Mouse (Mus musculus): ENCODE measurements around the gene Prcp. TPM values are rescaled to one million over a fixed set of nuclear protein-coding genes. Genes with fewer than 3 reads are reported as not detected.
A peak's percentile ranks its signal among the peaks of the same experiment; 100 is the strongest.
"Not testable (repeated sequence)": the region's sequence is repeated elsewhere in the genome, so short reads cannot be mapped to it uniquely, and the experiment has no call there.

Gene Prcp
- polyA plus RNA-seq, 1 experiment from 2014 or later = 19.3 TPM

- Histone ChIP-seq H3K4me2 (no peak overlapping the region), H3K36me3 (no peaks in the 10 kb centered on the region), H3K4me3 (no peak overlapping the region), H3K27ac (ENCODE audit: poor library complexity, severe bottlenecking) (no peak overlapping the region), H3K9me3 (replicated peaks) (no peaks in the 10 kb centered on the region), H3K9ac (no peak overlapping the region), H3K4me1 (replicated peaks) (peaks cover 12% of the 10 kb centered on the region), H3K27me3 (replicated peaks) (no peaks in the 10 kb centered on the region)
- ATAC-seq (ENCODE audit: insufficient number of reproducible peaks, low FRiP score) = no peak
- WGBS = 29% methylated on average over 4 of the region's 4 CpGs
Measured at GRCm38 (mm10) chr7:92890618-92891230, 16.5 kb downstream of the Prcp start.

- no peaks in the 10 kb centered on the region for H3K9me3 ChIP-seq (replicated peaks)
- ATAC-seq (ENCODE audit: insufficient number of reproducible peaks, low FRiP score) = no peak
- H3K4me1 ChIP-seq (replicated peaks) = 0 out of 2 replicates have a peak, but pooled peaks cover 6% of the 10 kb centered on the region
- H3K9ac ChIP-seq = no peak overlapping the region
- WGBS = 42% methylated on average over 3 of the region's 3 CpGs
- no peak overlapping the region for H3K4me2 ChIP-seq
- H3K36me3 ChIP-seq = no peaks in the 10 kb centered on the region
- H3K27ac ChIP-seq (ENCODE audit: poor library complexity, severe bottlenecking) = no peak overlapping the region
- H3K27me3 ChIP-seq (replicated peaks) = no peaks in the 10 kb centered on the region
- no peak overlapping the region for H3K4me3 ChIP-seq
Measured at GRCm38 (mm10) chr7:92893478-92893877, 19.2 kb downstream of the Prcp start.

DNA sequence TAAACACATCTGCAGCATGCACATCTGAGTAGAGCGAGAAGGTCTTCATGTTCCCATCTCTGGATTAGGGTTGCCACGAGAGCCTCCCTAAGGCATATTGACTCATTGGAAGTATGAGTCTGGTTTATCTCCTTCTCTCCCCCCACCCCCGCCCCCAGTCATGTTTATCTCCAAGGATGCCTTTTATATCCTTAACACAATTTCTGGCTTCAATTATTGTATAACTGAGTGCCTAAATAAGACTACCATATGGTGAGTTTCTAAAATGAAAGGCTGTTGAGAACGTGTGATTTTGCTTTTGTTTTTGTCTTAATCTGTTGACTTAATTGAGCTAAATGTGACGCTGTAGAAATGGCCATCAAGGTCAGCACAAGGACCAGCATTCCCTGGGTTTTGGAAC lies 21.8 kb downstream of the Prcp start:
- Histone ChIP-seq H3K27me3 (replicated peaks) (no peaks in the 10 kb centered on the region), H3K36me3 (no peaks in the 10 kb centered on the region)
- WGBS = 64% methylated on average over 5 of the region's 5 CpGs

DNA sequence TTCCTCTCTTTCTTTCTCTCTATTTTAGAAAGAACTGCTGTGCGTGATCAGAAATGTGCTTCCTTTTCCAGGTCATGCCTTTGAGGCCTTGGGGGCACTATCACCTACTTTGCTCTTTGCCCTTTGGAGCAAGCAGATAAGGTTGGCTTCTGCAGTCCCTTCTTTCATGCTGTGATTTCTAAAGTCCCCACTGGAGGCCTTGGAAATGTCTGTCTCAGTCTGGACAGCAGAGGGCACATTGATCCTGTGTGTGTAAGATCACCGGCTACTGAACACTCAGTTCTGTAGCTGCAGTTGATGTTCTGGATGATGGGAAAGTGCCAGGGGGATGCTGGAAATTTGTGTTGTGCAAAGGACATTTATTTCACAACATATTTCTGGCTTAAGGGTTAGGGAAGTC lies 22.8 kb downstream of the Prcp start:
- no peak overlapping the region for H3K4me2 ChIP-seq
- H3K27me3 ChIP-seq (replicated peaks) = no peaks in the 10 kb centered on the region
- WGBS = 27% methylated on average over 2 of the region's 2 CpGs
- H3K9me3 ChIP-seq (replicated peaks) = no peaks in the 10 kb centered on the region
- no peaks in the 10 kb centered on the region for H3K36me3 ChIP-seq
- no peak overlapping the region for H3K27ac ChIP-seq (ENCODE audit: poor library complexity, severe bottlenecking)
- no peak overlapping the region for H3K9ac ChIP-seq
- no peaks in the 10 kb centered on the region for H3K4me1 ChIP-seq (replicated peaks)
- H3K4me3 ChIP-seq = no peak overlapping the region
- no peak for ATAC-seq (ENCODE audit: insufficient number of reproducible peaks, low FRiP score)

More for the DNA sequence above, 21.8 kb downstream of the Prcp start:
- H3K4me2 ChIP-seq = no peak overlapping the region
- ATAC-seq (ENCODE audit: insufficient number of reproducible peaks, low FRiP score) = no peak
- no peak overlapping the region for H3K9ac ChIP-seq
- H3K4me1 ChIP-seq (replicated peaks) = 0 out of 2 replicates have a peak, but pooled peaks cover under 1% of the 10 kb centered on the region
- H3K9me3 ChIP-seq (replicated peaks) = no peaks in the 10 kb centered on the region
- H3K27ac ChIP-seq (ENCODE audit: poor library complexity, severe bottlenecking) = no peak overlapping the region
- no peak overlapping the region for H3K4me3 ChIP-seq

- Histone ChIP-seq H3K36me3 (no peaks in the 10 kb centered on the region), H3K9me3 (replicated peaks) (no peaks in the 10 kb centered on the region), H3K9ac (no peak overlapping the region), H3K27ac (ENCODE audit: poor library complexity, severe bottlenecking) (no peak overlapping the region), H3K27me3 (replicated peaks) (no peaks in the 10 kb centered on the region), H3K4me3 (no peak overlapping the region), H3K4me1 (replicated peaks) (no peaks in the 10 kb centered on the region), H3K4me2 (no peak overlapping the region)
- WGBS = 41% methylated on average over 7 of the region's 7 CpGs
- peak; percentile 80 for ATAC-seq (ENCODE audit: insufficient number of reproducible peaks, low FRiP score)
Measured at GRCm38 (mm10) chr7:92903360-92904038, 29.2 kb downstream of the Prcp start.

DNA sequence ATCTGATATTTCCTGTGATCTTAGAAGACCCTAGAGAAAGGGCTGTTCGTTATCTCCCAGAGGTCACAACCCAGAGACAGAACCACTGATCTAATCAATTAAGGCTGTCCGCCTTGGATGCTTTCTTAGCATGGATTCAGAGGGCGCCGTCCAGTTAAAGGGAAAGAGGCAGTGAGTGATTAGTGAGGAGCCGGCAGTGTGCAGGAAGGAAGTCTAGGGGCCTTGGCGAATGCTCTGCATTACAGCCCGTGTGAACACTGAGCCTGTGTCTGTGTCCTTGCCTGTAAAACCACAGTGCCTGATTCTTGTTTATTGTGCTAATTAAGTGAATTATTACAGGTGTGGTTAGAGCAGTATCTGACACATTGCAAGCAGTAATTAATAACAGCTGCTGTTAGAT lies 30.0 kb downstream of the Prcp start:
- not testable (repeated sequence) for H3K4me2 ChIP-seq; H3K27me3 ChIP-seq (replicated peaks); H3K36me3 ChIP-seq; H3K9me3 ChIP-seq (replicated peaks); H3K4me3 ChIP-seq; H3K27ac ChIP-seq (ENCODE audit: poor library complexity, severe bottlenecking); H3K9ac ChIP-seq; H3K4me1 ChIP-seq (replicated peaks)
- WGBS = 46% methylated on average over 7 of the region's 7 CpGs
- ATAC-seq (ENCODE audit: insufficient number of reproducible peaks, low FRiP score) = peak; percentile 64

DNA sequence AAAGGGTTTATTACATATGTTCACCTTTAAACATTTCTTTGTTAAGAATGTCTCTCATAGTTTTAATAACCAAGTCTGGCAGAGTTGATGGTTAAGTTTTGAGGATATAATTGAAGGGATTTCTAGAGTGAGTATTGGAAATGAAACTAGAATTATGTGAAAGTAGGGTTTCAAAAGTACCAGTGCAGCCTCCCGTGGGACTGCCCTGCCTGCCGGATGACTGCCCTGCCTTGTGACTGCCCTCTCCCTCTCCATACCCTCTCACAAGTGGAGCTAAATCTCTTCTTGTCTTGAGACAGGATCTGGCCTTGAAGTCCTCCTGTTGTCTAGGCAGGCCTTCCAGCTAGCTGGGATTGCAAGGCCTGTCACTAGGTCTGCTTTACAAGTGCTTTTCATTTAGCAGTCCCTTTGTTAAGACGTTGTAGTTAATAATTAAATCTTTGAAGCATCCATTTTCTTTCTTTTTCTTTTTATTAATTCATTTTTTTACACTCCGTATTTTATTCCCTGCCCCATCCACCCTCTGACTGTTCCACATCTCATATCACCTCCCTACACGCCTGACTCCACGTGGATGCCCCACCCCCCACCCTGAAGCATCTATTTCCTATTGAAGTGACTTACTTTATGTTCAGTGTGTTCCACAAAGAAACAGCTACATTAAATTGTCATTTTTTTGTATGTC lies 46.0 kb downstream of the Prcp start:
- Histone ChIP-seq H3K9me3 (replicated peaks) (no peaks in the 10 kb centered on the region), H3K4me2 (no peak overlapping the region), H3K4me1 (replicated peaks) (no peaks in the 10 kb centered on the region), H3K27ac (ENCODE audit: poor library complexity, severe bottlenecking) (no peak overlapping the region), H3K4me3 (no peak overlapping the region), H3K36me3 (no peaks in the 10 kb centered on the region), H3K27me3 (replicated peaks) (no peaks in the 10 kb centered on the region), H3K9ac (no peak overlapping the region)
- ATAC-seq (ENCODE audit: insufficient number of reproducible peaks, low FRiP score) = no peak
- 74% methylated on average over 6 of the region's 6 CpGs for WGBS

DNA sequence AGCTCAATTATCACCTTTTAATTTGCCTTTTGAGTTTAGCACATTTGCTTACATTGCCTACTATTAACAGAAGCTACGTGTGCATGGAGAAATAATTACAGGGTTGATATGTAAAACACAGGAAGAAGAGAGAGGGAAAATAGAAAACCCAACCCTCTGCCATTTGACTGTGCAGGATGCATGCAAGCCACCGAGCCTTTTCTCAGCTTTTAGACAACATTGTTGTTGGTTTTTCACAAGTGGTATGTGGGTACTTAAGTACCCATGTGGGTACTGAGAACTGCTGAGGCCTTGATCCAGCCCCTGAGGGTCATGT lies 46.5 kb downstream of the Prcp start:
- Histone ChIP-seq H3K9ac (no peak overlapping the region), H3K4me2 (no peak overlapping the region), H3K27ac (ENCODE audit: poor library complexity, severe bottlenecking) (no peak overlapping the region), H3K4me3 (no peak overlapping the region), H3K4me1 (replicated peaks) (no peaks in the 10 kb centered on the region), H3K27me3 (replicated peaks) (no peaks in the 10 kb centered on the region), H3K36me3 (no peaks in the 10 kb centered on the region), H3K9me3 (replicated peaks) (no peaks in the 10 kb centered on the region)
- no peak for ATAC-seq (ENCODE audit: insufficient number of reproducible peaks, low FRiP score)
- WGBS = 73% methylated on average over 2 of the region's 2 CpGs

DNA sequence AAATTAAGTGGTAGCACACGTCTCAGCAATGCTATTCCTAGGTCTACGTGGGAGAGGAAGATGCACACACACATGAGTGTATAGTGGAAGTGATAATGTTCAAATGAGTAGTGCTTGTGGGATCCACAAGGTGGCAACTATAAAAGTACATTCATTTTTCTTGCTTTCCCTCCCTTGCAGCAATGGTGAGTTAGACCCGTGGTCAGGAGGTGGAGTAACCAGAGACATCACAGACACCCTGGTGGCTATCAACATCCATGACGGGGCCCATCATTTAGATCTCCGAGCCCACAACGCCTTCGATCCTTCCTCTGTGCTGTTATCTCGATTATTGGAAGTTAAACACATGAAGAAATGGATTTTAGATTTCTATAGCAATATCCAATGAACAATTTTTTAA lies 58.5 kb downstream of the Prcp start:
- H3K4me3 ChIP-seq = no peak overlapping the region
- H3K4me1 ChIP-seq (replicated peaks) = no peaks in the 10 kb centered on the region
- ATAC-seq (ENCODE audit: insufficient number of reproducible peaks, low FRiP score) = no peak
- no peak overlapping the region for H3K27ac ChIP-seq (ENCODE audit: poor library complexity, severe bottlenecking)
- no peak overlapping the region for H3K9ac ChIP-seq
- H3K9me3 ChIP-seq (replicated peaks) = no peaks in the 10 kb centered on the region
- H3K36me3 ChIP-seq = no peaks in the 10 kb centered on the region
- H3K4me2 ChIP-seq = no peak overlapping the region
- 78% methylated on average over 8 of the region's 8 CpGs for WGBS
- no peaks in the 10 kb centered on the region for H3K27me3 ChIP-seq (replicated peaks)

DNA sequence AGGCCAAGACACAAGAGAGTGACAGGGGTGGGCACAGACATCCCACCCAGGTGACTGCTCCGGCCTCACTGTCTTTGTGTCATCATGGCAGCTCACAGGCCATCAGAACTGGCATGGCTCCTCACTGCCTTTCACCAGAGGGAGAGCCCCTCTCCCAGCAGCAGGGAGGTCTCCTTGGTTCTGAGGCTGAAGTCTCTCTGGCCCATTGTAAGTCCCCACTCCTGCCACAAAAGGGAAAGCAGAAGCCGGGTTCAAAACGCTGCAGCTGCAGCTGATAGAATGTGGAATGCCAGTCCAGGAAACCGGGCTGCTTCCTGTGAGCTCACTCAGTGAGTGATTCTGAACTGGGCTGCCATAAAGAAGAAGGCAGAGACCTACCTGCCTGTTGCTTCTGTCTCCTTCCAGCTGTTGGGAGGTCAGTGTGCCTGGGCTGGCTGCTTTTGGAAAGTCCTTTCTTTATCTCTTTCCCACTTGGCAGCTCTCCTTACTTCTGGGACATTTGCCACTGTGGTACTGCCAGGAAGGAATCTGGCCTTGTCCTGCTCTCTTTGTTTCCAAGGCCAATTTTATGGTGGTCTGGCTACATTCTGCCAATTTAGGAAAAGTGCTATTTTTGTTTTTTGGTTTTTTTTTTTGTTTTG lies 59.2 kb downstream of the Prcp start:
- not testable (repeated sequence) for H3K4me2 ChIP-seq; ATAC-seq (ENCODE audit: insufficient number of reproducible peaks, low FRiP score); H3K27me3 ChIP-seq (replicated peaks); H3K9me3 ChIP-seq (replicated peaks); H3K4me3 ChIP-seq; H3K36me3 ChIP-seq; H3K4me1 ChIP-seq (replicated peaks); H3K27ac ChIP-seq (ENCODE audit: poor library complexity, severe bottlenecking); H3K9ac ChIP-seq
- 37% methylated on average over 4 of the region's 4 CpGs for WGBS

DNA sequence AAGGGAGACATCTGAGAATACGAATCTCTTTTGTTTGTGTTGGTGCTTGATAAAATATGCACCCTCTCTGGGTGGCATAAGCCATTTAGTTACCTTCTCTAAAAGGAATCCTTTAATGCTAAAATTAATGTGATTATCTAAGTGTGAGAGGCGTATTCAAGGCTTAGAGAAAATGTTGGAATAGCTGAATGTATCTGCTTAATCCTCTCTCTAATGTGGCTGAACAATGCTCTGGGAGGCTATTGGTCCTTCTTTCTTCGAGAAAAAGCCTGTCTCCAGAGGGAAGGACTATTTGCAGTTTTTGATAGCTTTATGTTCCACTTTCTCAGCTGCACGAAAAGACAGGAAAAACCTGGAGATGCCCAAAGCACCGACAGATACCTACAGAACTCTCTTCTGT lies 62.5 kb downstream of the Prcp start:
- H3K4me3 ChIP-seq = no peak overlapping the region
- no peak for ATAC-seq (ENCODE audit: insufficient number of reproducible peaks, low FRiP score)
- WGBS = 54% methylated on average over 5 of the region's 5 CpGs

More for the DNA sequence above, 62.5 kb downstream of the Prcp start:
- Histone ChIP-seq H3K27ac (ENCODE audit: poor library complexity, severe bottlenecking) (no peak overlapping the region), H3K4me1 (replicated peaks) (peaks cover 9% of the 10 kb centered on the region), H3K9ac (no peak overlapping the region), H3K36me3 (no peaks in the 10 kb centered on the region), H3K27me3 (replicated peaks) (no peaks in the 10 kb centered on the region), H3K9me3 (replicated peaks) (no peaks in the 10 kb centered on the region), H3K4me2 (no peak overlapping the region)

All from heart, embryonic 12.5 days (tissue).